Mouse (Mus musculus) bone marrow macrophage, adult 2 months (primary cell): Measurements from ENCODE around the gene Bak1.

Experiments
- CTCF ChIP-seq: IDR thresholded peaks from 2 replicates; pipeline ENCODE4 v1.5.1; 2012; ENCODE audit warnings: low read depth, mild to moderate bottlenecking, low read length, moderate library complexity
- POLR2A ChIP-seq: IDR thresholded peaks from 2 replicates; pipeline ENCODE4 v1.6.1; 2012; ENCODE audit warnings: mild to moderate bottlenecking, low read depth, low read length, borderline replicate concordance

DNA sequence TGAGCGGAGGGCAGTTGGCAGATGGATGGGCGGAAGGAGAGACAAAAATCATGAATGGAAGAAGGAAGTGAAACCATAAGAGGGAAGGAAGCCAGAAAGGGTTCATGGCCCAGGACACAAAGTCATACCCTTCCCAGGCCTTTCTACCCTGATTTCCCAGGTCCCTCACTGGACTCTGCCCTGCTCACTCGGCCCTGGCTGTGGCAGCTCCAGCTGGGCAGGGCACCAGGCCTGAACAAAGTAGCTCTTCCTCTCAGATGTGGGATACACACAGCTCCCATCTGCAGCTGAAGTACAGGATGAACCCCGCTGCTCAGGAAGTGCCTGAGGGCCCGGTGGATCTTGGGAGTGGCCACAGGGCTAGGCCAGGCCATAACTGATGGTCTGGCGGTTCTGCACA lies 14.0 kb upstream of the Bak1 start:
- TF ChIP-seq CTCF (no peak), POLR2A (no peak)
